Mouse (Mus musculus): ENCODE measurements around the gene Slc26a6.

DNA sequence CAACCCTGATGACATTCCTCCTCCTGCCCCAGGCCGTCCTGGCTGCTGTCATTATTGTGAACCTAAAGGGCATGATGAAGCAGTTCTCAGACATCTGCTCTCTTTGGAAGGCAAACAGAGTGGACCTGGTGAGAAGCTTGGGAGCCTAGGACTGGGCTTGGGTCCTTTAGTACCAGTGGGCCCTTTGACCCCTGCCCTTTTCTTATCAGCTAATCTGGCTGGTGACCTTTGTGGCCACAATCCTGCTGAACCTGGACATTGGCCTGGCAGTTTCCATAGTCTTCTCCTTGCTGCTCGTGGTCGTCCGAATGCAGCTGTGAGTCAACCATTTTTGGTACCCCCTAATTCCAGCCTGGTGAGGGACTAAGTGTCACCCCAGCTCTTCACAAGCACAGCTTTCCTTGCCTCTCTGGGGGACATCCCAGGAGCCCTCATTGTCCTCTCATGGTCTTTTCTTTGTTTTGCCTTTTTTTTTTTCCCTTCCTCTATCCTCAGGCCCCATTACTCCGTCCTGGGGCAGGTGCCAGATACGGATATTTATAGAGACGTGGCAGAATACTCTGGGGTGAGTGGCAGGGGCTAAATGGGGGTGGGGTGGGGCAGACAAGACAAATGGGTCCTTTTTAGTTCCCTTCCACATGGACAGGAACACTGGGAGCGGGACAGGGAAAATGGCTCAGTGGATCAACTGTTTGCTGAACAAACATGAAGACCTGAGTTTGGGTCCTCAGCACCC is 5.9 kb downstream of the Slc26a6 start:
- TF ChIP-seq CTCF (IDR thresholded peaks at IDR 0.05; ENCODE audit: low read depth, low read length) (no peak), EP300 (IDR thresholded peaks at IDR 0.05; ENCODE audit: insufficient read depth, low read depth, low read length) (no peak), POLR2A (IDR thresholded peaks at IDR 0.05; ENCODE audit: insufficient read depth, low read length) (no peak)
